Mouse (Mus musculus): ENCODE measurements around the gene Vwf.

The Vwf gene

DNA sequence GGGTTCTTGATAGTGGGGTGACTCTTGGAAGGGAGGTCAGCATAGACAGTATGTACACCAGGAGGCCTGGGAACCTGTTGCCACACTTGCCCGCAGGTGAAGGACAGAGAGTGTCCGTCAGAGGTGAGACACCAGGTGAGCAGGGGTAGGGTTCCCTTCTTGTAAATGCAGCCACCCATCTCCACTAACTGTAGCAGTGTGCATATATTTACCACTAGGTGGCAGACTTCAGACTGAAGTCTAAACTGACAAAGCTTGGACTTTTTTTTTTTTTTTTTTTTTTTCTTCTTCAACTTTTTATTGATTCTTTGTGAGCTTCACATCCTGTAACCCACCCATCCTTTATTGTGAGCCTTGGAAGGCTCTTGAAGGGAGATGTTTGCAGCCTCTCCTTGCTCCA is 75.9 kb downstream of the Vwf start:
- no peak for DNase-seq (ENCODE audit: inconsistent ontology term)

DNA sequence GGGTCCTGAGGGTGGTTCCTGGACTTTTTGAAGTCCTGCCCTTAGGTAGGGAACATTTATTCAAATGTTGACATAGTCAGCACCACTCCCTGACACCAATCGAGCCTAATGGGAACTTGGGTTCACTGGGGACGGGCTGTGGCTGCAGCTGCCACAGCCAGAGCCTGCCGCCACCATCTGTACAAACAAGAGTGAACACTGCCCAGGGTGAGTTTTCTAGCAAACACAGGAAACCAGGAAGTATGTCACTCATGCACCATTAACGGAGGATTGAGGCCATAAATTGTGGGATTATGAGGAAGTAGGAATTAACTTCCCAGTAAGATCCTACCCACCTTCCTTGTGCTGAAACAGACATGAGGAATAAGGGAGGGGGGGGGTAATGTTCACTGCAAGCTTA is 93.9 kb downstream of the Vwf start:
- DNase-seq (ENCODE audit: inconsistent ontology term): no peak

- no peak for DNase-seq (ENCODE audit: inconsistent ontology term)
Measured at GRCm38 (mm10) chr6:125641146-125641545, 94.6 kb downstream of the Vwf start.

GRCm38 (mm10) chr6:125648964-125649363 is 102.4 kb downstream of the Vwf start:
- DNase-seq (ENCODE audit: inconsistent ontology term): no peak

- DNase-seq (ENCODE audit: inconsistent ontology term): no peak
Measured at GRCm38 (mm10) chr6:125651335-125651734, 104.8 kb downstream of the Vwf start.

DNA sequence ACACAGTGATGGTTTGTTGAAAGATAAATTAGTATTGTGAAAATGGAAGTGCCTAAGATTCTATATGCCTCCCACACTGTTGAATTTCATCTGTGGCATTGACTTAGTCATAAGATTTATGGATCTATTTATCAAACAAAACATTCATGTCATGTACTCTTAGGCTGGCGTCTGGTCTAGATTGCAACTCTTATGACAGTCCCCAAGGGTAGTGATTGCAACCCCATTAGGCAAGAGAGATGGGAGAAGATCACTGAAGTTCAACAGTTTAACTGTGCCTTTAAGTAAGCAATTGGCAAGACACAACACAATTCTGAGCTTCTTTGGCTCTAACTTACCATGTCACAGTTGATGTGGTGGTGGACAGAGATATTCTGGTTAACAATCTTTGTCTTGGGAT is 106.8 kb downstream of the Vwf start:
- DNase-seq (ENCODE audit: inconsistent ontology term): no peak

GRCm38 (mm10) chr6:125656921-125657320 is 110.3 kb downstream of the Vwf start:
- no peak for DNase-seq (ENCODE audit: inconsistent ontology term)

GRCm38 (mm10) chr6:125657966-125658365 is 111.4 kb downstream of the Vwf start:
- no peak for DNase-seq (ENCODE audit: inconsistent ontology term)

- peak; percentile 48 for DNase-seq (ENCODE audit: inconsistent ontology term)
Measured at GRCm38 (mm10) chr6:125661106-125661877, 114.7 kb downstream of the Vwf start.

GRCm38 (mm10) chr6:125663906-125664305 is 117.3 kb downstream of the Vwf start:
- DNase-seq (ENCODE audit: inconsistent ontology term): no peak

DNA sequence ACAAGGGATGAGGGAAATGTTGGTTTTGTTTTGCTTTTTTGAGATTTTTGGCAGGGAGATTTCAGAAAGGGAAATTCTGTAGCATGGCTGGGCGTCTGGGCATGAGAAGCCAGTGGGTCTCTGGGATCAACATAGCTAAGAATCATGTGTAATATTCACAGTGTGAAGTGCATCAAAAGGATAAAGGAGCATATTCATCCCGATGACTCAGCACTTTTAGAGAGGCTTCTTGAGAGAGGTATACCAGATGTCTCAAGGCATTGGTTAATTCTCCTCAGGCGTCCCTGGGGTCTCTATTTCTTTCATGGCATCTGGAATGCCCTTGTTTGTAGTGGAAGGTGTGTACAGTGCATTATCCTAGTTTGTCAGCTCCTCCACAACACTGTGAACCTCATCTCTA is 125.3 kb downstream of the Vwf start:
- DNase-seq (ENCODE audit: inconsistent ontology term): no peak

GRCm38 (mm10) chr6:125678492-125678891 is 131.9 kb downstream of the Vwf start:
- no peak for DNase-seq (ENCODE audit: inconsistent ontology term)

DNA sequence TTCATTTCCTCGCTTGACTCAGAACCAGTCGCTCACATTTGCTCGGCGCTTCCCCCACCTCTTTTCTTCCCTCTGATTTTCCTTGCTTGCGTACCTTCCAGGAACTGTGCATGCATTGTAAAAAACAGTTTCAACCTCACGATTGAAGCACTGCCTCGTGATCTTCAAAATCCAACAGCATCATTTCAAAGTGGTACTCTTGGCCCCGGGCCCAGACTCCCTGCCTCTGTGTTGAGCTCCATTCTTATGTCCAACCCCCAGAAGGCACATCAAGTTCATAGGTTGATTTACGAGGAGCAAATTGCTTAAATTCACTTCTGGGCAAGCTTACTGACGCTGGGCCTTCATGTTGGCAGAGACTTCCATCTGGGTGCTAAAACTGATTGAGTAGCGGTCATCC is 134.0 kb downstream of the Vwf start:
- no peak for DNase-seq (ENCODE audit: inconsistent ontology term)

GRCm38 (mm10) chr6:125685420-125685819 is 138.8 kb downstream of the Vwf start:
- DNase-seq (ENCODE audit: inconsistent ontology term): no peak

DNA sequence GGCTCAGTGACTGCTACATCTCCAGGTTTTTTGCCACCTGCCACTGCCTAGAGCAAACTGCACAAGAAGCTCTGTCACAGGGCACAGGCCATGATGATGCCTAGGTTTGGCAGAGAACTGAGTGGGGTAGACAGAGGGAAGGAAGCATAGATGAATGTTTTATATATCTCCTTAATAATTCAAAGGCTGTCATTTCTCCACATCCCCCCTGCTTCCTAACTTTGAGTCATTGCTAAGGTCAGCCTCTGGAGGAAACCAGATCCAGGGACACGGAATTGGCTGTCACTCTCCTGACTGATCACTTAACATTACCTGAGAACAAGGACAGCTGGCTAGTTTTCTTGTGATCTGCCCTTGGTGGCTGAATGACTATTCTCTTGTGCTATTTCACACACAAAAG is 141.4 kb downstream of the Vwf start:
- DNase-seq (ENCODE audit: inconsistent ontology term): no peak

DNA sequence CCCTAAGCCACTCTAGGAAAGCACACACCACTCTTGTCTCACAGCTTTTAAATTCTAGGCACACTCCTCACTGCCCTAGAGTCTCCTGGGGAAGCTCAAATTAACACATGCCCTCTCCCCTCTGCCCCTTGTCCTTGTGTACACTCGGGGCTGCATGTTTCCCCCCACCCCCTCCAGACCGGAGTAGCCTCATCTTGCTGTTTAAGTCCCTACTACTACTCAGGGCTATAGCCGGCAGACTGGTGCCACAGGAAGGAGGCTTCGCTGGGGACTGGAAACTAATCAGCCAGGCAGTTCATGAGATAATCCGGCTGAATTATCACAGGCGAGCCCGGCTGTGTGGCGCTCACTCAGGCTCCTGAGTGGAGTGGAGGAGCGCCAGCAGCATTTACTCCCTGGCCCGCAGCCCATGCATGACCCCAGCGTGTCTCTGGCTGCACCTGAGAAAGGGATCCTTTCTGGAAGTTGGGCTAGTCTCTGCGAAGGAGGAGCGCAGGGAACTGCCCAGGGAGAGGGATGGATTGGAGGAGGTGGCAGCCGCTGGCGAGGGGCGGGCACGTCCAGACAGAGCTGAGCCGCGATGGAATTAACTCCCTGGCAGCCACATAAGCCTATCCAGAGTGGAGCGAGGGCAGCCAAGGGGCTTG is 143.6 kb downstream of the Vwf start, which contains the start of gene Ano2:
Ano2 (plus strand) TSS at position 363 of the 647 bp plus-strand sequence.
- peak; percentile 51 for DNase-seq (ENCODE audit: inconsistent ontology term)

GRCm38 (mm10) chr6:125701146-125701545 is 154.6 kb downstream of the Vwf start:
- DNase-seq (ENCODE audit: inconsistent ontology term): peak; percentile 86

DNA sequence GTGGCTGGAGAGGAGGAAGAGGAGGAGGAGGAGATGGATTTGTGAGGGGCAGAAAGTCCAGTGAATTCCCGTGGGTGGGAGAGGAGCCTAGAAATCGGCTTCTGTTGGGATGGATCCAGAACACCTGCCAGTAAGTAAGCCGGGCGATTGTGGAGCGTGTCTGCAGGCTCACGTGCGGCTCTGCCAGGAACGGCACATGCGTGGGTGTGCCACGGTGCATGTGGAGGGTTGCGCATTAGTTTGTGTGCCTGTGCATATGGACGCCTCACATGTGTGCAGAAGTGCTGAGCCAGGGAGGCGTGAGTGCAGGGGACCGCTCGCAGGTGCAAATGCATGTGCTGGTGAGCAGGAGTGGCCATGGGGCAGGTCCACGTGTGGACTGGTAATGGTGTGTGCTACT is 164.7 kb downstream of the Vwf start:
- DNase-seq (ENCODE audit: inconsistent ontology term): no peak

DNA sequence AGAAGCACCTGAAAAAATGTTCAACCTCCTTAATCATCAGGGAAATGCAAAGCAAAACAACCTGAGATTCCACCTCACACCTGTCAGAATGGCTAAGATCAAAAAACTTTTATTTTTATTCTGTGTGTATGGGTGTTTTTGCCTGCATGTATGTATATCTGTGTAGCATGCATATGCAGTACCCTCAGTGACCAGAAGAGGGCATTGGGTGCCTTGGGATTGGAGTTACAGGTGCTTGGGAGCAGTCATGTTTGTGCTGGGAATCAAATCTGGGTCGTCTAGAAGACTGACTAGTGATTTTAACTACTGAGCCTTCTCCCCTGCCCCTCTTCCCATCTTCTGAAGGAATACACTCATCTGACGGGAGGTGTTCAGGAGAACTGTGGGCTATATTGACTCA is 179.8 kb downstream of the Vwf start:
- no peak for DNase-seq (ENCODE audit: inconsistent ontology term)

DNA sequence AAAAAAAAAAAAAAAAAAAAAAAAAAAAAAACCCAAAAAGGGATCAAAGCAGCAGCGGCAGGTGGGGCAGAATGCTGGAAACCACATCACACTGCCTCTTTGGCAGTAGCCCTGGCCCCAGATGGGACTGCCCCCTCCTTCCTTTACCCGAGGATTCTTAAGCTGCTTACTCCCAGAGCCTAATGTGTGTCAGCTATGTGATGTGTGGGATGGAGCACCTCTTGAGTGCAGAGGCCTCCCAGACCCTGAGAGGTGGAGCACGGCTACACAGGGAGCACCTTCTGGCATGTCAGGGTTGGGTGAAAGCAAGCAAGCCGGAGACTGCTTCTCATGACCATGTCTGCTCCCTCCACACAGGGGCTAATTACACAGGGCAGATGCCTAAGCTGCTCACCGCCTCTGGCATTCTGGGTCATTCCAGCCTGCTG is 180.9 kb downstream of the Vwf start:
- peak; percentile 43 for DNase-seq (ENCODE audit: inconsistent ontology term)

DNA sequence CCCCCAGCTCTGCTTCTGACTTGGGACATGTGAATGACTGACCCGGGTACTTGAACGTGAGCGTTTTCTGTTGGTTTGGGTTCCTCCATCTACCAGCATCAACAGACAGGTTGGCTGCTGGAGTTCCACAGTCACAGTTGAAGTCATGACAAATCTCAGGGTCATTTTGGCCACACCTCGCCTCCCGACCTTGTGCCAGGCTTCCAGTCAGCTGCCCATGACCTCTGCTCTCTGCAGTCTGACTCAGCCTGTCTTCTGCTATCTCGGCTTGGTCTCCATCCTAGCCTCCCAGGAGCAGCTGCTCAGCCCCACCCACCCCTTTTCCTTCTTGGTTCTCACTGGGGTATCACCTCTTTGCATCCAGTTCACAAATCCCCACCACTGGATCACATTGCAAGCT is 182.9 kb downstream of the Vwf start:
- no peak for DNase-seq (ENCODE audit: inconsistent ontology term)

GRCm38 (mm10) chr6:125729986-125730535 is 183.5 kb downstream of the Vwf start:
- no peak for DNase-seq (ENCODE audit: inconsistent ontology term)

Measured in Muller cell, postnatal 12 days (primary cell).